Mouse (Mus musculus): Measurements from ENCODE around the gene Gmip.

Gmip gene

DNA sequence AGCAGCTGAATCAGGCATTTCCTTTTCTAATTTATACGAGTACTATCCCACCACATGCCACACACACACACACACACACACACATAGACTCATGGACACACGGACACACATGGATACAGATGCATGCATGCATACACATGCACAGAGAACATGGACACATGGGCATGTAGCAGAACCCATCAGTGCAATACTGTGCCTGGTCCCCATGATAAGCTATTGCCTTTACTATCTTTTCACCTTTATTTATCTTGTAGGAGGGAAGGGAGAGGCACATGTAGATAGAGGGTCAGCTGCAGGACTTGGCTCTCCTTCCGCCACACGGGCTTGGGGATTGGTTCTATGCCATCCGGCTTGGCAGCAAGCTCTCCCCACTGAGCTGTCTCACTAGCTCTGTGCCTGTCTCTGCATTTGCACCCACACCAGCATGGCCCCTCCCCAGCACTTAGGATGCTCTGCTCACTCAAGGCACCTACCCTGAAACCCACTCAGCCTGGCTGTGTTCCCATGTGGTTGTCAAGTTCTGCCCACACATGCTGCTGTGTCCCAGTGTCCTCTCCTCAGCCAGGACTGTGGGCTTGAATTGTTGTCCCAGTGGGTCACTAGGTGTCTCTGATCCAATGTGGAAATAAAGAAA lies 55.0 kb downstream of the Gmip start:
- no peak for DNase-seq

DNA sequence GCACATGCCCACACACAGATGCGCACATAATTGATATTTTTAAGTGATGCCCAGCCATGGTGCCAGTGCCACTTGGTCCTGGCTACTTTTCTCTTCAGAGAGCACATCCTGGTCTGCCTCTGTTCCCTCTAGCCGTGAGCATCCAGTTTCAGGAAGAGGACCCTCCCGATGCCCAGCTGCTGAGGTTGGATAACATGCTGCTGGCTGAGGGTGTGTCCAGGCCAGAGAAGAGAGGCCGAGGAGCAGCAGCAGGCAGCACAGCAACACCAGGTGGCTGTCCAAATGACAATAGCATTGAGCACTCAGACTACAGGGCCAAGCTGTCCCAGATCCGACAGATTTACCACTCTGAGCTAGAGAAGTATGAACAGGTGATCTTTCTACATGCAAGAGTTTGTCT lies 55.7 kb downstream of the Gmip start:
- DNase-seq = no peak

- peak in 1 of 2 experiments; percentile 38 for DNase-seq
Observed at GRCm38 (mm10) chr8:69867696-69868326, 59.3 kb downstream of the Gmip start.

DNA sequence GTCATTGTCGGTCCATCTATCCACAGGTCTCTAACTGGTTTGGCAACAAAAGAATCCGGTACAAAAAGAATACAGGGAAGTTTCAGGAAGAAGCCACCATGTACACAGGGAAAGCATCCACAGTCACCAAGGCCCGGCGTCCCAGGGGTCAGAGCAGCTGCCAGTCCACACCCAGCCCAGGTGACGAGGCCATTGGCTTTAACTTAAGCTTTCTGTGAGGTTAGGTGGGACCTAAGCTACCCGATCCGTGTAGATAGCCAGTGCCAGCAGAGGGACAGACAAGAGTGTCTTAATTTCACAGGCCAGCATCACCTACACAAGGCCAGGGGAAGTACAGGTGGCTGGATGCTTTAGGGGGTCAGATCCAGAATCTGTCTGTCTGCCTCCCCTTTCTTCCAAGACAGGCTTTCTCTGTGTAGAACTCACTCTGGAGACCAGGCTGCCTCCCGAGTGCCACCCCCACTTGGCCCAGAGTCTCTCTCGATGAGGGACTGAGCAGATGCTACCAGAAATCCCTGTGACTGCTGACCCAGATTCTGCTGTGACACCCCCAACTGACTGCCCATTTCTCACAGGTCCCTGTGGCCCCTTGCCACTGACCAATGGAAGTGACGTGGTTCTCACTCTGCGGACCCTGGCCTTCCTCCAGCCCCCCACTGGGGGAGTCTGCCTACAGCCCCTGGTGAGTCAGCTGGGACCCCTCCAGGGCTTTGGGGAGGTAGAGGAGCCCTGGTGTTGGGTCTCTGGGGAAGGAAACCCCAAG lies 61.7 kb downstream of the Gmip start:
- no peak for DNase-seq

GRCm38 (mm10) chr8:69870907-69871306 lies 62.4 kb downstream of the Gmip start:
- no peak for DNase-seq
